Mouse (Mus musculus) megakaryocyte, embryonic 14.5 days (primary cell): ENCODE data around the gene Cwc22.

Source experiments
- FLI1 ChIP-seq: IDR thresholded peaks from 2 replicates; pipeline ENCODE4 v1.6.1; 2012; ENCODE audit warnings: low read length, inconsistent platforms, mixed read lengths
- GATA1 ChIP-seq: IDR thresholded peaks from 3 replicates; pipeline ENCODE4 v1.6.1; 2012; ENCODE audit warnings: mixed read lengths, low read length, inconsistent platforms, borderline replicate concordance

DNA sequence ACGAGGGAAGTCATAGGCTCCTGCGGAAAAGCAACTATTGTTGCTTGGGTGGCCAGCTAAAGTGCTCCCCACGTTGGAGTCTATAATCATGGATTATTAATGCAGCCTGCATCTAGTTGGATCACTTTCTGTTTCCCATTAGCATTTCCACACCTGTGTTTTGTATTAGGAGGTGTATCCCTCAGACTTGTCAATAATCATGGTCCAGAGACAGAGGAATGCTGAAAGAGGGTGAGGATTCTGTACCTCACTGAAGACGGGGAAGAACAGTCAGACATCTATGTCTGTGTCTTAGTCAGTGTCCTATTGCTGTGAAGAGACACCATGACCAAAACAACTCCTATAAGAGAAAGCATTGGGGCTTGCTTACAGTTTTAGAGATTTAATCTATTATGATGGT lies 63.2 kb downstream of the Cwc22 start:
- TF ChIP-seq GATA1 (no peak), FLI1 (no peak)
